Mouse (Mus musculus) gastrocnemius, adult 18-20 months (tissue): ENCODE results near the gene Slc6a14. TPM values are rescaled to one million over a fixed set of nuclear protein-coding genes. Genes with fewer than 3 reads are reported as not detected.

Source experiments
- DNase-seq: peaks from one replicate; pipeline ENCODE4 v3.0.0; 2021; ENCODE audit warnings: low spot score
- long read RNA-seq, 2 experiments: library from polyadenylated mRNA; stranded (forward); transcript quantifications; one replicate each; pipeline ENCODE4 v2.0.0; 2021
- total RNA-seq, 2 experiments: library from RNA; stranded (reverse); gene quantifications; 2 replicates each; pipeline ENCODE4 v1.2.3; 2021

Slc6a14 gene
- total RNA-seq: not detected
- long read RNA-seq, experiment 1: 0 reads
- long read RNA-seq, experiment 2: 0 reads

DNA sequence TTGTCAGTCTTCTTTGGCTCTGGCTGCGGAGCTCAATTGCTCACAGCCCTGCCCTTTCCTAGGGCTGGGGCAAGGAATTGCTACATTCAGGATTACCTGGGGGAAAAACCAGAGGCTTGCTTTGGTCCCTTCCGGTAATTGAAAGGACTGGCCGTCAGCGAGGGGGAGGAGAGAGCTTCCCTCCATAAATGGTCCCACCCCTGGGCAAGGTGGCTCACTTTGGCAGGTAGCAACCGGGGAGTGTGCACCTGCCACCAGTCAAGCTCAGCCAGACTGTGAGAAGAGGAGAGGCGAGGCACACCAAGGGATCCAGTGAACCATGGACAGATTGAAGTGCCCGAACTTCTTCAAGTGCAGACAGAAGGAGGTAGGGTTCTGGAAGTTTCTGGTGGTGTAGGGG is at the start of gene Slc6a14:
TSS of gene Slc6a14 (plus strand) at position 68 of the 400 bp plus-strand sequence.
- DNase-seq: no peak

DNA sequence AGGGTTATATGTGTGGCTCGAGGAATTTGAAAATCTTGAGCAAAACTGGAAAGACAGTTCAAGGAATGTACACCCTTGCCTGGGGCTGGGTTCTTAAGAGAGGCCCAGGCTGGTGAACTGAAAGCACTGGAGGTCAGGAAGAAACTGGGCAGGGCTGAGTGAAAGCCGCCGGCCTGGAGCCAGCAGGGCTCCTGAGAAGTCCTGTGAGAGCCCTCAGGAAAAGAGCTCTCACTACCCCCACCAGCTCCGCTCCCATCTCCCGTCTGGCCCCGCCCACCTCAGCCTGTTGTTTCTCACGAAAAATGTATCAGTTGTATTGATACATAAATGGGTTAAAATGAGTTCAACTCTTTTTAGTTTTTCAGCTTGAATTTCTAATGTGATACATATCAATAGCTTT is 43.8 kb upstream of the Slc6a14 start:
- DNase-seq: peak; percentile 1

DNA sequence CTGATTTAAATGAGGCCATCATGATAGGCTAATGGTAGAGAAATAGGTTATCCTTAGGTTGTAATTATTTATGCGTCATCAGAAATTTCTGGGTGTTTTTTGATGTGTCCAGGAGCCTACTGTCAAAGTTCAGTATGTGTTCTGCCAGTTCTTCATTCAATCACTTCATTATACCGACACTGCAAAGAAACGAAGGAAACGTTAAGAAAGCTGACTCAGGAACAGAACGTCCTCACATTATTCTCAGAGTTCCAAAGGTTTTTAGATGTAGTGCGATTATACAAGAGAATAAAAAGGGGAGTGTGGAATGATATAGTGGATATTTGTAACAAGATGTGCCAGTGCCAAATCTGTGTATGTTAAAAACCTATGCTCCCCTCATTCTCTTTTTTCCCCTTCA is 19.5 kb upstream of the Slc6a14 start:
- no peak for DNase-seq

DNA sequence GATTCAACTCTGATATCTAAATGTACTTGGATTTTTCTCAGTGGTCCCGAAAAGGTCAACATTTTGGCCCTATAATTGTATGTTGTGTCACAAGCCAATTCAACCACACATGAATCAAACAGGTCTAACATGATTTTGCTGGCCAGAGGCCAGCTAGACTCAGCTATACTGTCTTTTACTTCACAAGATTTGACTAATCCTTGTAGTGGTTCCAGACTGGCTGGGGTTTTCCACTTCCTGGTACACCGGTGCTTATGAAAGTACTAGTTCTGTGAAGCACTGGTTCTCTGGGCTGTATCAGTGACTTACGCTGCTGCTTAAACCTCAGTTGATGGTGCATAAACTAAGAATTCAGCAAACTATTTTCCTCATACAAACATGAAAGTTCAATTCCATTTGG is 19.0 kb upstream of the Slc6a14 start:
- no peak for DNase-seq

DNA sequence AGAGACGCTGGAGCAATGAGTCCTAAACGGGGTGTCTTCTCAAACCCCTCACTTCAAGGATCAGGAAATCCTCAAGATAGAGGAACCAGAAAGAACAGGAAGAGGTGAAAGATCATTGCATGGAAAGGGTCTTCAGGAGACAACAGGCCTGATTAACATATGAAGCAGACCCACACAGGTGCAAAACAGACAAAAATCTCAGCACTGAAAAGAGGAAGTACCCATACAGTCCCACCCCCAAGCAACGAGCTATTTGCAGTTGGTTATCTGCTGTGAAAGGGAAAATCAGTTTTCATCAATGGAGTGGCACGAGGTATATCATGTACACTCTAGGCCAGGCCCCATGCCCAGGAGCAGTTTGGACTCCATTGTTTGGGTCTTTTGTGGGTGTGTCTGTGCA is 13.1 kb upstream of the Slc6a14 start:
- DNase-seq: no peak

DNA sequence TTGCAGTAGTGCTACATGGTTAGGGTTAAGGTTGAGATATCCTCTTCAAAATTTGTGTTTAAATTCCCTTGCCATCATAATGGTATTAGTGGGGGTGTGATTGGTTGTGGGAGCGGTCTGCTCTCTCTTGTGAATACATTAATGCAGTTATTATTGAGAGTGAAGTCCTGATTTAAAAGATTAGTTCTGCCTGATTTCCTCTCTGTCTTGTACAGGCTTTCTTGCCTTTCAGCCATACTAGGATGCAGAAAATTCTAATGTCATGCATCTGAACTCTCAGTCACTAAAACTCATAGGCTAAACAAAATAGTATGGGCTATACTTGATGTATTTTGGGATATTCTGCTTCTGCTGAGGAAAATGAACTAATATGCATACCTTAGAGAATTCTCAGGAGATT is 10.2 kb upstream of the Slc6a14 start:
- no peak for DNase-seq

DNA sequence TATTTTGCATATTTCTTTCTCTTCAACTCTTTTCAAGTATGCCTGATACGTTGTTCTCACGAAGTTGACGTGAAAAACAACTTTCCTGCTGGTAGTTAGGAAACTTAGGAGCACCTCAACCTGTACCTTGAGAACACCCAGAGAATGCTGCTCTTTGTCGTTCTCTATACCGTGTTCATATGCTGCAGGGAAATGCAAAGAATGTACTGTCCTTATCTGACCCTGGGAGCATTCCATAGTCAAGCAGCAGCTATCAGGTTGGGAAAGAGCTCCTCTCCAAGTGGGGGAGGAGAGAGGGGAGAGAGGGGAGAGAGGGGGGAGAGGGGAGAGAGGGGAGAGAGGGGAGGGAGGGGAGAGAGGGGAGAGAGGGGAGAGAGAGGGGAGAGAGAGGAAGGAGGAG is 597 bp downstream of the Slc6a14 start:
- no peak for DNase-seq

DNA sequence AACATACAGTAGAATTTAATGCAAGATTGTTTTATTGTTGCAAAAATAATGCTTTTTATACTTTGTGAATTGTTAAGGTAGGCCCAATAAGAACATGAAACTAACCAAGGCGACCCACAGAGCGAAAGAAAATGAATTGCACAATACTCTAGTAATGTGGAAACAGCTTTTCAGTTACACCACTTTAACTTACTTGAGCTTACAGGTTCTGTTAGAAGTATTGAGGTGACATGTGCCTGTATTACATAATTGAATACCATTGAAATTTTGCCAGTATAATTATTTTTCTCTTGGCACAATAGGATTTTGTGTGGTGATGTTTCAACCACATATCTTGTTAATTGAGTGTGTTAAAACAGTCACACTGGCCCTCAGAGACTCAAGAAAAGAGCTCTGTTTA is 2.2 kb downstream of the Slc6a14 start:
- no peak for DNase-seq

DNA sequence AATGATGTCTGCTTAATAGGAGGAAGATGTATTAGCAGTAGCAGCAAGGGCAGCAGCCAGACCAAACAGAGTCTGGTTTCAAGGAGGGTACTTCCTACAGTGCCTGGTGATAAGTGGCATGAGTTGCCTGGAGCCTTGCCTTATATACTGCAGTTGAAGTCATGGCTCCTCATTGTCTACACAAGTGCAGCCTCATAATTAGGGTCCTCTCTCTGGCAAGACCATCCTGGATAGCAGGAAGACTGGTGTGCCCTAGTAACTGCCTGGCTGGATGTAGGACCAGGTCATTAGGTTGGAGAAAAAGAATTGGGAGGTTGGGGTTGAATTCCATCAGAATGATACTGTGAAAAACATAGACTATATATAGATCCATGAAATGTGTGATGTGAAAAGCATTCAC is 30.3 kb downstream of the Slc6a14 start, which contains the start of gene Gm28269:
TSS of gene Gm28269 (minus strand) at position 101 of the 400 bp plus-strand sequence.
- no peak for DNase-seq

Other genes with a start within 250 kb of the Slc6a14 start
- gene Agtr2, start 230.4 kb upstream of the Slc6a14 start, total RNA-seq: not detected
- gene Gm28269, start 30.2 kb downstream of the Slc6a14 start, total RNA-seq: not detected